Mouse (Mus musculus) stomach, embryonic 14.5 days (tissue): ENCODE data around the gene Olfr920. TPM values are rescaled to one million over a fixed set of nuclear protein-coding genes. Genes with fewer than 3 reads are reported as not detected.

ENCODE experiments used
- ATAC-seq: fragments of 200-750 bp; cut with Nextera tagmentation; 2 replicates; pipeline ENCODE4 v1.8.0; 2017; ENCODE audit warnings: low read depth, moderate TSS enrichment; ENCODE audit not compliant: insufficient number of reproducible peaks, insufficient read depth, low FRiP score
- H3K27ac ChIP-seq: fragments of 300-500 bp; sonication (generic); 2 replicates; pipeline ENCODE4 v1.5.1; 2014; ENCODE audit warnings: mild to moderate bottlenecking, low read length, moderate library complexity, mixed read lengths
- H3K27me3 ChIP-seq: fragments of 300-500 bp; sonication (generic); 2 replicates; pipeline ENCODE4 v1.6.1; 2014; ENCODE audit warnings: low read length, control low read depth, mixed read lengths; ENCODE audit not compliant: control insufficient read depth, insufficient read depth
- H3K36me3 ChIP-seq: fragments of 300-500 bp; sonication (generic); 2 replicates; pipeline ENCODE4 v1.6.1; 2014; ENCODE audit warnings: mild to moderate bottlenecking, control low read depth, low read length, moderate library complexity, mixed read lengths; ENCODE audit not compliant: control insufficient read depth, insufficient read depth
- H3K4me1 ChIP-seq: fragments of 300-500 bp; sonication (generic); 2 replicates; pipeline ENCODE4 v1.6.1; 2014; ENCODE audit warnings: low read length, control low read depth, mixed read lengths; ENCODE audit not compliant: control insufficient read depth, insufficient read depth
- H3K4me2 ChIP-seq: fragments of 300-500 bp; sonication (generic); replicated peaks from 2 replicates; pipeline ENCODE4 v1.6.1; 2014; ENCODE audit warnings: low read depth, low read length, control low read depth
- H3K4me3 ChIP-seq: fragments of 300-500 bp; sonication (generic); 2 replicates; pipeline ENCODE4 v1.5.1; 2014; ENCODE audit warnings: low read depth, low read length, control low read depth
- H3K9ac ChIP-seq: fragments of 300-500 bp; sonication (generic); replicated peaks from 2 replicates; pipeline ENCODE4 v1.6.1; 2014; ENCODE audit warnings: low read depth, mild to moderate bottlenecking, control low read depth, low read length, moderate library complexity, mixed read lengths
- H3K9me3 ChIP-seq: fragments of 300-500 bp; sonication (generic); 2 replicates; pipeline ENCODE4 v1.6.1; 2016; ENCODE audit warnings: low read depth, low read length, control low read depth; ENCODE audit not compliant: control insufficient read depth
- WGBS: fragments of 180-500 bp; shearing (Covaris S2); extraction: QIAGEN DNeasy Blood & Tissue Kit; methylation state at CpG from one replicate; pipeline ENCODE4 v1.1.7; 2014; 5-methylcytosine and 5-hydroxymethylcytosine counted together
- polyA plus RNA-seq: library from polyadenylated mRNA; unstranded; fragments of >200 nt; fragmentation: Nextera tagmentation; extraction: Ambion mirVana; gene quantifications from 2 replicates; pipeline ENCODE4 v1.2.1, GENCODE M21; 2014

Gene Olfr920
- polyA plus RNA-seq: 0.08 and 0.17 TPM in 2 replicates

DNA sequence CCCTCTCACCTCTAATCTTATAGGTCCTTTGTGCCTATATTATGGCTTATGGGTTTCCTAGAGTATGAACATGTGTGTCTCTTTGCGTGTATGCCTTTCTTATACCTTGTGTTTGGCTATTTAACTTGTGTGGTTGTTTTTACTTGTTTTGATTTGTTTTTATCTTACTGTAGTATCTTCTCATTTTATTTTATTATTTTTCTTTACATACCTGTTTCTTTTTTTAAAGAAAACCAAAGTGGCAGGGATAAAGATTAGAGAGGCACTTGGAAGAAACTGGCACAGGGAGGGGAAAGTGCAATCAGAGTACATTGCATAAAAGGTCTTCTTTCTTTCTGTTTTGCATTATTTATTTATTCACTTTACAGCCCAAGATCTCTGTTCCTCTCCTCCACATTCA, at the start of gene Olfr920:
Gene Olfr920 (plus strand): TSS at position 301 of the 400 bp plus-strand sequence.
- ATAC-seq: no peak
- Histone ChIP-seq H3K4me3 (no peak within 1 kb of the TSS), H3K4me2 (no peak within 1 kb of the TSS), H3K27ac (no peak within 1 kb of the TSS), H3K9me3 (no peaks in the 10 kb centered on the region), H3K36me3 (no peaks in the 10 kb centered on the region), H3K9ac (no peak within 1 kb of the TSS), H3K4me1 (no peaks in the 10 kb centered on the region), H3K27me3 (no peaks in the 10 kb centered on the region)
- 89% methylated on average over 1 of the region's 1 CpGs for WGBS

DNA sequence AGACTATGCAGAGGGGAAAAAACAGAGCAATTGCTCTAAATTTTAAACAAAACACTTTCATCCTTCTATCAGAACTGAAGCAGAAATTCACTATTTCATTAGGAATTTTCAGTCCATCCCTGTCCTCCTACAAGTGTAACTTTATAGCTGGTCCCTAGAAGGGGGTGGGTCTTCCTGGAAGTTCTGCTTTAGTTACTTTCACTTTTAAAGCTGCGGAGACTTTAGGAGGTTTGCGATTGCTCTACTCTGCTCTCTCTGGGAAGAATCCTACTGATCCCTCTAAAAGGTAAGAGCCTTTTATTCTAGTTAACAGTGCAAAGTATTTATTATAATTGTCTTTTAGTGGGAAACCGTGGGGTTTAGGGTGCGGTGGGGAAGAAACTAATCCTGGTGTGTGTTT, 34.0 kb upstream of the Olfr920 start, which contains the start of gene Vwa5a:
Gene Vwa5a (plus strand): TSS at position 167 of the 400 bp plus-strand sequence.
- Histone ChIP-seq H3K27ac (peak within 1 kb of the TSS; percentile 69), H3K9me3 (no peaks in the 10 kb centered on the region), H3K4me3 (peak within 1 kb of the TSS; percentile 58), H3K4me1 (peaks cover 7% of the 10 kb centered on the region), H3K27me3 (no peaks in the 10 kb centered on the region), H3K36me3 (peaks cover 2% of the 10 kb centered on the region; the same call in 1 of the 2 replicates), H3K9ac (peak within 1 kb of the TSS; percentile 22), H3K4me2 (peak within 1 kb of the TSS; percentile 72)
- ATAC-seq: peak; percentile 88
- 2% methylated on average over 4 of the region's 4 CpGs for WGBS

DNA sequence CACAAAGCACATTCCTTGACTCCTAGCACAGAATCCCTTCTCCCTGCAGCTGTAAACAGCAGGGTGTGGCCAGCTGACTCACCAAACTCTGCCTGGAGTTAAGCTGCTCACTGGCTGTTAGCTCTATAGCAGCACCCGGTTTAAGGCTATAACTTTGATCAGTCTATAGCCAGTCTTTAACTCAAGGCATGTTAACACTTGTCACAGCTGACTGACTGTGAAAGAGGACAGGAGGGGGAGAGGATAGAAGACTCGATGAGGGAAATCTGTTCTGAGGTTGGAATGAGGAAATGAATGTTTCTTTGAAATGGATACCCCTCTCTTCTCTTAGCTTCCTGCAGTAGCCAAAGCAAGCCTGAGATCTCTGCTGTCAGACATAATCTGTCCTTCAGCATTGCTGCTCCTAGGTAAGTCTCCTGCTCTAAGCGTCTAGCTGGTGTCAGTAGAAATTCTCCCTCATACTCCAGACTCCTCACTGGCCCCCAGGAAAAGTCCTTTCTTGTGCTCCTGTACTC, 33.1 kb upstream of the Olfr920 start:
- Histone ChIP-seq H3K9me3 (no peaks in the 10 kb centered on the region), H3K36me3 (peaks cover 7% of the 10 kb centered on the region; the same call in 1 of the 2 replicates), H3K4me2 (peak overlapping the region; percentile 72), H3K4me3 (peak overlapping the region; percentile 58), H3K9ac (peak overlapping the region; percentile 22), H3K4me1 (peaks cover 7% of the 10 kb centered on the region), H3K27me3 (no peaks in the 10 kb centered on the region), H3K27ac (0 out of 2 replicates have a peak overlapping the region, but pooled peaks have one; percentile 69)
- WGBS: 4% methylated on average over 3 of the region's 3 CpGs
- ATAC-seq: peak; percentile 81

DNA sequence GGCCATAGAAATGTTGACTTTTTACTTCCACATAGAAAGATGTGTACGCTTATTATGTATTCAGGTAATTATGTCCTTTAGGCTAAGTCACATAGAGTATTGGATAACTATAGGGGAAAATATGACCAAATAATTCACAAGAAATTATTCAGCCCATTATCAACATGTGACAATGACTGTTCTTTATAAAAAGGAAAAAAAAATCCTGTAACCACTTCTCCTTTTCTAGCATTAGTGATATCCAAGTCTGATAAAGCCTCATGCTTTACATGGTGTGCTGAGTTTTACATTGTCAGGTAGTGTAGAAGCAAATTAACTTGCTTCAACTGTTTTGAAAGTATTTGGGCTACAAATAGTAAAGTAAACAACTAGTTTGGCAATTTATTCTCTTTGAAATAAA, 28.1 kb upstream of the Olfr920 start:
- no peak for ATAC-seq
- H3K9ac ChIP-seq: no peak overlapping the region
- H3K27me3 ChIP-seq: no peaks in the 10 kb centered on the region

DNA sequence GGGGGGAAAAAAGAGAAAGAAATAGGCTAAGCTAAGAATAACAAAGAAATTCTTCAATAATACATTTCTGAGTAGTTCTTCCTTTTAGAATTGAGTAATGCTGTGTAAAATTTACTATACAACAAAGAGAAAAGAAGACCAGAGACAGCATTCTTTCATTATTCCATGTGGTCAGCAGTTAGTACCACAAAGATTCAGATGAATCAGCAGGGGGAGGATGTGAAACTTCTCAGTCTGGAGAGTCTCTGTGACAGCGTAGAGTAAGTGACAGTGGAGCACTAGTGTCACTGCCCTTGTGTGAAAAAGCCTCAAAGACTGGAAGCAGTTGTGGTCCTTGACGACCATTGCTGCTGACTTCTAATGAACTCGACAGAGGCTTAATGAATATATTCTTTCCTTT, 23.9 kb upstream of the Olfr920 start:
- Histone ChIP-seq H3K27me3 (no peaks in the 10 kb centered on the region), H3K4me1 (no peaks in the 10 kb centered on the region), H3K36me3 (peaks cover 22% of the 10 kb centered on the region), H3K9me3 (no peaks in the 10 kb centered on the region), H3K4me3 (no peak overlapping the region), H3K9ac (no peak overlapping the region), H3K4me2 (no peak overlapping the region), H3K27ac (no peak overlapping the region)
- WGBS: 80% methylated on average over 3 of the region's 3 CpGs
- ATAC-seq: no peak

More for the DNA sequence above, 28.1 kb upstream of the Olfr920 start:
- H3K36me3 ChIP-seq: peaks cover 25% of the 10 kb centered on the region
- H3K27ac ChIP-seq: no peak overlapping the region
- H3K9me3 ChIP-seq: no peaks in the 10 kb centered on the region
- H3K4me3 ChIP-seq: no peak overlapping the region
- no peak overlapping the region for H3K4me2 ChIP-seq
- WGBS: 96% methylated on average over 1 of the region's 1 CpGs
- peaks cover 6% of the 10 kb centered on the region for H3K4me1 ChIP-seq

DNA sequence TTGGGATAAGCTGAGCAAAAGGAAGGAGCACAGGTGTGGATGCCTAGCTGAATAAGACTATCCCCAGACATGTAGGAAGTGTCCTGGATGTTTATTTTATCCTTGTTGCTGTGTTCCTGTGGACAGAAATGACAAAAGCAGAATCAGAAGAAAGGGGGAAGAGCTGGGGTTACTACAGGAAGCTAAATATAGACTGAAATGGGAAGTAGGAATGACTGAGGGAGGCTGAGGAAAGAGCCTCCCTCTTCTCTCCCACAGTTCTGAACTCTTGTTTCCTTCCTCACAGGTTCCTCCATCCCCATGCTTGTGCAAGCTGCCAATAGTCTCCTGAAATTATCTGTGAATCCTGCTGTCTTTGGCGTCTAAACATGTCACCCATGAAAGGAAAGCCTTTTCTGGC, 10.7 kb upstream of the Olfr920 start:
- no peaks in the 10 kb centered on the region for H3K27me3 ChIP-seq
- H3K4me1 ChIP-seq: no peaks in the 10 kb centered on the region
- no peak for ATAC-seq
- WGBS: 85% methylated on average over 1 of the region's 1 CpGs
- H3K9me3 ChIP-seq: no peaks in the 10 kb centered on the region
- no peak overlapping the region for H3K4me2 ChIP-seq
- no peak overlapping the region for H3K4me3 ChIP-seq
- no peak overlapping the region for H3K9ac ChIP-seq
- H3K27ac ChIP-seq: no peak overlapping the region
- peaks cover 5% of the 10 kb centered on the region; the same call in 1 of the 2 replicates for H3K36me3 ChIP-seq

DNA sequence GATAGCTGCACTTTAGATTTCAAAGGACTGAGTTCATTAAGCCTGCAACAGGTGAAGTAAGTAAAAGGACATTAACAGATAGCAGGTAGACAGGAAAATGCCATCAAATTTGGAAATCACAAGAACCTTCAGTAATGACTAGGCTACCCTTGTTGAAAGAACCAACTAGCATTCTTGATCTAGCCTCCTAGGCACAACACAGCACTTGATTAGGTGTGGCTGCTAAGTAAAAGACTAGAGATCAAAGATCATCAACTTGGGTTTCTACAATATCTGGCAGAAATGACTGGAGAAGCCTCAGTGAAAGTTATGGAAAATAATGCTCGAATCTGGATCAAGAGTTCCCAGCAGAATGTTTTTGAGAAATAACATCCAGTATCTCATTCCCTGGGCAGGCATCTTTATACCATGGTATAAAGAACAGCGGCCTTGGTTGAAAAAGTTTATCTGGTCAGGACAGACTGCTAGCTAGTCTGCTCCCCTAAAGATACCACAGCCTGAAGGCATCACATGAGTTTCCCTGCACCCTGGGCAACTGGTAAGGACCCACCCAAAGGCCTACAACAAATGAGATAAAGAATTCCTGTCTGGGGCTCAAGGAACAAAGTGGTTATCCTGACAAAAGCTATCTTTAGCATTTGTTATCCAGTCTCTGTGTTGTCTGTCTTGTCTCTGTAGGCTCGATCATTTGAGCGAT, 7.3 kb upstream of the Olfr920 start:
- ATAC-seq: no peak

DNA sequence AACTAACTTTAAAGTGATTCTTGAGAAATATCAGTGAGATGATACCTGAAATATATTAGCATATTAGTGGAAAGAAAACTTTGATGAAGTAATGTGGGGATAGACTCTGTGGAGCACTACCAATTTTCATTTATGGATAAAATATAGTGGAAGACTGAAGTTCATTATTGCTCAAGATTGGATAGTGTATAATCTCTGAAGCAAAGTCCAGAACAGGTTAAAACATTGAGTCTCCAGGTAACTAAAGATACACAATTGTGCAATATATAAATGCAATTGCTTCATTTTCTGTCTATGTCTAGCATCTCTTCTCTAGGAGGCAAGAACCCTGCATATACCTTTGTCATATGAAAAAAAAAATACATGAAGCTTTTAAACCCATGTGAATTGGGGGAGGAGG, 20.7 kb downstream of the Olfr920 start, which contains the start of gene Olfr921:
Gene Olfr921 (plus strand): TSS at position 301 of the 400 bp plus-strand sequence.
- Histone ChIP-seq H3K36me3 (no peaks in the 10 kb centered on the region), H3K9ac (no peak within 1 kb of the TSS), H3K9me3 (no peaks in the 10 kb centered on the region), H3K27ac (no peak within 1 kb of the TSS), H3K4me3 (no peak within 1 kb of the TSS), H3K4me1 (no peaks in the 10 kb centered on the region), H3K4me2 (no peak within 1 kb of the TSS), H3K27me3 (no peaks in the 10 kb centered on the region)
- ATAC-seq: no peak

More for the DNA sequence above, 7.3 kb upstream of the Olfr920 start:
- no peak overlapping the region for H3K9ac ChIP-seq
- H3K4me3 ChIP-seq: no peak overlapping the region
- no peak overlapping the region for H3K4me2 ChIP-seq
- WGBS: 89% methylated on average over 4 of the region's 4 CpGs
- H3K9me3 ChIP-seq: no peaks in the 10 kb centered on the region
- no peak overlapping the region for H3K27ac ChIP-seq
- no peaks in the 10 kb centered on the region for H3K4me1 ChIP-seq
- no peaks in the 10 kb centered on the region for H3K36me3 ChIP-seq
- no peaks in the 10 kb centered on the region for H3K27me3 ChIP-seq
